Mouse (Mus musculus): ENCODE measurements around the gene Dock10. TPM values are rescaled to one million over a fixed set of nuclear protein-coding genes. Genes with fewer than 3 reads are reported as not detected.

The Dock10 gene
- total and polyA plus RNA-seq, 2 experiments = 1.0 to 6.8 TPM

DNA sequence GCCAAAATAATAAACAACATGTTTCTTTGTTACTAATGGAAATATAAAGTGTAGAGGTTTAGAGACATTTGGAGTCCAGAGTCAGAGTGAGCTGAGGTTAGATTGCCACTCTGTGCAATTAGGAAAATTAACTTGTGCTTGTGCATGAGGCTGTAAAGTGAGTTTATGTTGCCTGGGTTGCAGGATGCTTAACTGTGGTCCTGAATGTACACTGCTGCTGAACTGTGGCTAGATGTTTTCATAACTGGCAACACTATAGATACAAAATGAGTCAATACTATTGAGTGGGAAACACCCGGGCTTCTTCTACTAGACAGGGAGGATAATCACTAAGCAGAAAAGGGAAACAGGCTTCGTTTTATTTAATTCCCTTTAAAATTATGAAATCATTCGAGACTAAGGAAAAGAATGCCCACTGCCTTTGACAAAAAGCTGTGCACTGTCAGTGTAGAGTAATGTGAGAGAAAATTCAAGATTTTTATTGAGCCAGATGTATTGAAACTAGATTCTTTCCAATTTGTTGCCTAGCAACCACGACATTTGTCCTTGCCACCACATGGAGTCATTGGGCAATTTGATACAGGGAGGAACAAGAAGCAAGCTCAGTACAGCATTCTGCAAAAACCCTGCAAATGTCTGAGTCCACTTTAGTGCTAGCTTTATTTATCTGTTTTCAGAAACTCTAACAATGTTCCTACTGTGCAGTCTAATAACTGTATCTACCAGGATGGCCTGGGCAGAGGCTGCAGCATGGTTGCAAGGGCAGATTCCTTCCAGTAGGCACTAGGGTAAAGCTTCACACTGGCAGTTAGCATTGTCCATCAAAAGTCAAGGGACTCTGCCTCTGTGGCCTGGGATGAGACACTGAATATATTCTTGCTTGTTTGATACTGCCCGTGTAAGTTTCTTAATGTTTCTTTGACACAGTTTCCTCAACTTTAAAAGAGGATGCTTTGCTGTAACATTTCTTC, 127.9 kb downstream of the Dock10 start:
- no peaks in the 10 kb centered on the region for H3K79me2 ChIP-seq (ENCODE audit: control insufficient read depth, insufficient read depth, low read length)
- DNase-seq (ENCODE audit: extremely low read depth, low read depth, low spot score) = no peak
- no peaks in the 10 kb centered on the region for H3K4me1 ChIP-seq (ENCODE audit: control insufficient read depth, insufficient read depth, low read length)
- TF ChIP-seq CTCF (IDR thresholded peaks at IDR 0.05; ENCODE audit: low read depth, low read length) = no peak
- TF ChIP-seq POLR2A (IDR thresholded peaks at IDR 0.05; ENCODE audit: extremely low read depth, insufficient read depth, low read length) = no peak
- H3K9ac ChIP-seq (ENCODE audit: low read depth, low read length) = no peak overlapping the region
- no peak overlapping the region for H3K27ac ChIP-seq (replicated peaks; ENCODE audit: insufficient read depth, low read depth, low read length)
- H3K27me3 ChIP-seq (ENCODE audit: control insufficient read depth, insufficient read depth, low read length) = no peaks in the 10 kb centered on the region
- H3K36me3 ChIP-seq (ENCODE audit: control insufficient read depth, insufficient read depth, low read length) = no peaks in the 10 kb centered on the region
- no peak overlapping the region for H3K4me3 ChIP-seq (ENCODE audit: insufficient read depth, low read depth, low read length)
- WGBS = 63% methylated on average over 5 of the region's 5 CpGs

DNA sequence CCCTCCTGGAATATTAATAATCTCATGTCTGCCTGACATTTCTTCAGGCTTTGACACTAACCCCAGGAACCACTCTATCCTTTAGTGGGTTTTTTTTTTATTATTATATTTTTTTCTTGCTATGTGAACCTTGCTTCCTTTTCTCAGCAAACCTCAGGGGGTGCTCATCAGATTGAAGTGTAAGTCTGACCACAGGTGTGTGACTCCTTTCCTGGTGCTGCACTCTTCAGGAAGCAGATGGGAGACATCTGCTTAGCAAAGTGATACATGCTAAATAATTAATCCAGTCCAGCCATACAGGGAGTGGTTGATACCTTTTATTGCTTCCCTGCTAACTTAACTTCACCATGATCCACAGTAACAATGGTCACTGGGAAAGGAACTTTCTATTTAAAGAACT, 130.3 kb downstream of the Dock10 start:
- Histone ChIP-seq H3K27ac (replicated peaks; ENCODE audit: insufficient read depth, low read depth, low read length) (no peak overlapping the region), H3K36me3 (ENCODE audit: control insufficient read depth, insufficient read depth, low read length) (no peaks in the 10 kb centered on the region), H3K4me3 (ENCODE audit: insufficient read depth, low read depth, low read length) (no peak overlapping the region), H3K27me3 (ENCODE audit: control insufficient read depth, insufficient read depth, low read length) (no peaks in the 10 kb centered on the region), H3K79me2 (ENCODE audit: control insufficient read depth, insufficient read depth, low read length) (no peaks in the 10 kb centered on the region), H3K4me1 (ENCODE audit: control insufficient read depth, insufficient read depth, low read length) (no peaks in the 10 kb centered on the region), H3K9ac (ENCODE audit: low read depth, low read length) (no peak overlapping the region)
- TF ChIP-seq CTCF (IDR thresholded peaks at IDR 0.05; ENCODE audit: low read depth, low read length) = no peak
- TF ChIP-seq POLR2A (IDR thresholded peaks at IDR 0.05; ENCODE audit: extremely low read depth, insufficient read depth, low read length) = no peak
- no peak for DNase-seq (ENCODE audit: extremely low read depth, low read depth, low spot score)

DNA sequence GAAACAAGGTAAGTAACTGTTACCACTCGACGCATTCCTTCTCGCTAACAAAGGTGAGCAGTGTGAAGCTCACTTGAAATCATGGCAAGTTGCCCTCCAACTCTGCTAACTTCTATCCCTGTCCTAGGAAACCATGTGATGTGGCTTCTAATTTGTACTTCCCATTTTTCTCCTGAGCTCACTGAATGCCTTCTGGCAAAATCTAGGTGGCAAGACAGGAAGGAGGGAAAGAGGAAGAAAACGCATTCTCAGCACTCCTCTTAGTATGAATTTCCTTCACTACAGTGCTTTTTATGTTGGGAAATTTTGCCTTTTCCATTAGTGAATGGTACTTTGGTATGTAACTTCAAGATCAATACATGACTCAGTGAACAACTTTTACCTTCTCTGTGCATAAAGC, 131.5 kb downstream of the Dock10 start:
- no peaks in the 10 kb centered on the region for H3K4me1 ChIP-seq (ENCODE audit: control insufficient read depth, insufficient read depth, low read length)
- no peak overlapping the region for H3K27ac ChIP-seq (replicated peaks; ENCODE audit: insufficient read depth, low read depth, low read length)
- H3K9ac ChIP-seq (ENCODE audit: low read depth, low read length) = no peak overlapping the region
- no peak overlapping the region for H3K4me3 ChIP-seq (ENCODE audit: insufficient read depth, low read depth, low read length)
- 86% methylated on average over 4 of the region's 4 CpGs for WGBS
- no peaks in the 10 kb centered on the region for H3K79me2 ChIP-seq (ENCODE audit: control insufficient read depth, insufficient read depth, low read length)
- TF ChIP-seq POLR2A (IDR thresholded peaks at IDR 0.05; ENCODE audit: extremely low read depth, insufficient read depth, low read length) = no peak
- TF ChIP-seq CTCF (IDR thresholded peaks at IDR 0.05; ENCODE audit: low read depth, low read length) = no peak
- DNase-seq (ENCODE audit: extremely low read depth, low read depth, low spot score) = no peak
- no peaks in the 10 kb centered on the region for H3K27me3 ChIP-seq (ENCODE audit: control insufficient read depth, insufficient read depth, low read length)
- no peaks in the 10 kb centered on the region for H3K36me3 ChIP-seq (ENCODE audit: control insufficient read depth, insufficient read depth, low read length)

DNA sequence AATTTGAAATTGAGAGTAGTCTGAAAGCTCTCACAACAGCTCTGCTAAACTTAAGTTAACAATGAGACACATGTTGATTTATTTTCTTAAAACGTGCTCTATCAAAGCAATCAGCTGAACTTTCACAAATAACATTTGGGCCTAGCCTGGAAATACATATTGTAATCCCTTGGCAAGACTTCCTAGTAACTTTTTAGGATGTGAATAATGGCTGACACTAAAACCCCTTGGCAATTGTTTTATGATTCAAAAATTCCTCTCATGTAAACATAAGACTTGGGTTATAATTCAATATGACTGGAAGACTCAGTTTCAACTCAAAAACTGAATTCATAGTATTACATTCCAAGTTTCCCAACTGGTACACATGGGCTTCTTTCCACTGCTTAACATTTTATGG, 133.0 kb downstream of the Dock10 start:
- H3K9ac ChIP-seq (ENCODE audit: low read depth, low read length) = no peak overlapping the region
- H3K79me2 ChIP-seq (ENCODE audit: control insufficient read depth, insufficient read depth, low read length) = no peaks in the 10 kb centered on the region
- no peaks in the 10 kb centered on the region for H3K27me3 ChIP-seq (ENCODE audit: control insufficient read depth, insufficient read depth, low read length)
- no peak overlapping the region for H3K27ac ChIP-seq (replicated peaks; ENCODE audit: insufficient read depth, low read depth, low read length)
- TF ChIP-seq CTCF (IDR thresholded peaks at IDR 0.05; ENCODE audit: low read depth, low read length) (no peak), POLR2A (IDR thresholded peaks at IDR 0.05; ENCODE audit: extremely low read depth, insufficient read depth, low read length) (no peak)
- no peaks in the 10 kb centered on the region for H3K4me1 ChIP-seq (ENCODE audit: control insufficient read depth, insufficient read depth, low read length)
- H3K4me3 ChIP-seq (ENCODE audit: insufficient read depth, low read depth, low read length) = no peak overlapping the region
- DNase-seq (ENCODE audit: extremely low read depth, low read depth, low spot score) = no peak
- WGBS = 67% methylated on average over 1 of the region's 1 CpGs
- no peaks in the 10 kb centered on the region for H3K36me3 ChIP-seq (ENCODE audit: control insufficient read depth, insufficient read depth, low read length)

DNA sequence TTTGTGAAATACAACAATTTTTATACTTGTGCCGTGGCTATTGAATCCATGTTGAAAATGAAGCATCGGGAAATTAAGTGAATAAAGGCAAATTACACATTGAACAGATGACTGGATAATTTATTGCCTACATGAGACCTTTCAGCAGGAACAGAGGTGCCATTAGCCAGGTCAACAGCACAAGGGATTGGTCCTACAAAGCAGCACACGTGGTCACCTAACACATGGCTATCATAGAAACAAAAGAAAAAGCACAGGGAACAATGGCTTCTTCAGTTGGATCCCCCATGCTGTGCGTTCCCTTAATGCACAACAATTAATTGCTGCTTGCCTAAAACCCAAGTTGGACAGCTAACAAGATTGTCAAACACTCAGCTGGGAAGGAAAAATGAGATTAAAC, 133.8 kb downstream of the Dock10 start:
- Histone ChIP-seq H3K79me2 (ENCODE audit: control insufficient read depth, insufficient read depth, low read length) (no peaks in the 10 kb centered on the region), H3K4me3 (ENCODE audit: insufficient read depth, low read depth, low read length) (no peak overlapping the region), H3K9ac (ENCODE audit: low read depth, low read length) (no peak overlapping the region), H3K27me3 (ENCODE audit: control insufficient read depth, insufficient read depth, low read length) (no peaks in the 10 kb centered on the region), H3K27ac (replicated peaks; ENCODE audit: insufficient read depth, low read depth, low read length) (no peak overlapping the region), H3K4me1 (ENCODE audit: control insufficient read depth, insufficient read depth, low read length) (no peaks in the 10 kb centered on the region), H3K36me3 (ENCODE audit: control insufficient read depth, insufficient read depth, low read length) (no peaks in the 10 kb centered on the region)
- DNase-seq (ENCODE audit: extremely low read depth, low read depth, low spot score) = no peak
- TF ChIP-seq POLR2A (IDR thresholded peaks at IDR 0.05; ENCODE audit: extremely low read depth, insufficient read depth, low read length) (no peak), CTCF (IDR thresholded peaks at IDR 0.05; ENCODE audit: low read depth, low read length) (no peak)
- WGBS = 83% methylated on average over 4 of the region's 4 CpGs

DNA sequence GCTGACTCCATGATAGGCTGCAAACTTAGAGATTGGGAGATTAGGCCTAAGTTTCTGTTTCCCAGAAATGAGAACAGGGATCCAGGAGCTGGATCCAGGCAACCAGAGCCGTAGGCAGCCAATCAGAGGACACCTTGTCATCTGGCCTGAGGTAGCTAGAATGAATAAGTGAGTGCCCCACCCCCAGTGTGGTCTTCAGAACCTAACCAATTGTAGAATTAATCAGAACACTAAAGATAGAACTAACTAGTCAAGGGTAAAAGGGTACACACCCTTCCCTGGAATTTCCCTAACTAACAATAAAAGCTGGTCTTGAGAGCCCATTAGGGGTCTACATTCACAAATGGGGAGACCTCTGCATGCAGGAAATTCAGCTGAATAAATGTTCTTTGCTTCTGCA, 135.7 kb downstream of the Dock10 start:
- H3K36me3 ChIP-seq (ENCODE audit: control insufficient read depth, insufficient read depth, low read length) = no peaks in the 10 kb centered on the region
- no peak for TF ChIP-seq CTCF (IDR thresholded peaks at IDR 0.05; ENCODE audit: low read depth, low read length)
- H3K9ac ChIP-seq (ENCODE audit: low read depth, low read length) = no peak overlapping the region
- H3K79me2 ChIP-seq (ENCODE audit: control insufficient read depth, insufficient read depth, low read length) = no peaks in the 10 kb centered on the region
- H3K4me1 ChIP-seq (ENCODE audit: control insufficient read depth, insufficient read depth, low read length) = no peaks in the 10 kb centered on the region
- DNase-seq (ENCODE audit: extremely low read depth, low read depth, low spot score) = no peak
- H3K27me3 ChIP-seq (ENCODE audit: control insufficient read depth, insufficient read depth, low read length) = no peaks in the 10 kb centered on the region
- H3K27ac ChIP-seq (replicated peaks; ENCODE audit: insufficient read depth, low read depth, low read length) = no peak overlapping the region
- H3K4me3 ChIP-seq (ENCODE audit: insufficient read depth, low read depth, low read length) = no peak overlapping the region
- WGBS = 91% methylated on average over 1 of the region's 1 CpGs
